Mouse (Mus musculus) yolk sac, embryonic 10.5 days (tissue): Measurements from ENCODE around the gene Lkaaear1.

Source experiments
- DNase-seq: peaks from one replicate; pipeline ENCODE4 v3.0.0-alpha.2; 2017; ENCODE audit warnings: low spot score

The Lkaaear1 gene

GRCm38 (mm10) chr2:181683381-181683780, 14.9 kb downstream of the Lkaaear1 start:
- DNase-seq: no peak

- no peak for DNase-seq
Observed at GRCm38 (mm10) chr2:181681978-181682377, 16.3 kb downstream of the Lkaaear1 start.

- peak; percentile 19 for DNase-seq
Observed at GRCm38 (mm10) chr2:181680716-181681117, 17.5 kb downstream of the Lkaaear1 start.

GRCm38 (mm10) chr2:181679951-181680715, 18.1 kb downstream of the Lkaaear1 start, which contains the start of gene Tcea2:
Tcea2 (plus strand) TSS chr2:181680310.
- DNase-seq: peak; percentile 74

- DNase-seq: peak; percentile 71
Observed at GRCm38 (mm10) chr2:181678780-181679179, 19.5 kb downstream of the Lkaaear1 start.

- no peak for DNase-seq
Observed at GRCm38 (mm10) chr2:181677755-181678098, 20.5 kb downstream of the Lkaaear1 start.

- DNase-seq: no peak
Observed at GRCm38 (mm10) chr2:181677096-181677754, 21.0 kb downstream of the Lkaaear1 start.

GRCm38 (mm10) chr2:181676424-181676823, 21.8 kb downstream of the Lkaaear1 start:
- DNase-seq: no peak

GRCm38 (mm10) chr2:181675454-181675853, 22.8 kb downstream of the Lkaaear1 start:
- peak; percentile 44 for DNase-seq

- DNase-seq: no peak
Observed at GRCm38 (mm10) chr2:181674934-181675333, 23.3 kb downstream of the Lkaaear1 start.

- DNase-seq: no peak
Observed at GRCm38 (mm10) chr2:181673501-181673900, 24.7 kb downstream of the Lkaaear1 start.

GRCm38 (mm10) chr2:181671984-181672383, 26.3 kb downstream of the Lkaaear1 start:
- DNase-seq: no peak

GRCm38 (mm10) chr2:181671326-181671725, 26.9 kb downstream of the Lkaaear1 start, which contains the start of gene Sox18:
Sox18 (minus strand) TSS chr2:181671640.
- no peak for DNase-seq

- DNase-seq: no peak
Observed at GRCm38 (mm10) chr2:181670913-181671311, 27.3 kb downstream of the Lkaaear1 start.

- no peak for DNase-seq
Observed at GRCm38 (mm10) chr2:181670285-181670912, 27.8 kb downstream of the Lkaaear1 start.

- peak; percentile 55 for DNase-seq
Observed at GRCm38 (mm10) chr2:181663298-181663630, 35.0 kb downstream of the Lkaaear1 start.

- no peak for DNase-seq
Observed at GRCm38 (mm10) chr2:181662620-181663297, 35.5 kb downstream of the Lkaaear1 start.

- peak; percentile 67 for DNase-seq
Observed at GRCm38 (mm10) chr2:181659609-181660055, 38.6 kb downstream of the Lkaaear1 start.

GRCm38 (mm10) chr2:181658930-181659555, 39.2 kb downstream of the Lkaaear1 start:
- peak; percentile 36 for DNase-seq

- DNase-seq: no peak
Observed at GRCm38 (mm10) chr2:181658528-181658927, 39.7 kb downstream of the Lkaaear1 start.

- no peak for DNase-seq
Observed at GRCm38 (mm10) chr2:181657441-181657840, 40.8 kb downstream of the Lkaaear1 start.

GRCm38 (mm10) chr2:181656734-181657133, 41.5 kb downstream of the Lkaaear1 start, which contains the start of gene Gm29797:
Gm29797 (plus strand) TSS chr2:181657034.
- no peak for DNase-seq
